Mouse (Mus musculus) heart, embryonic 11.5 days (tissue): ENCODE measurements at regions not wholly inside any gene's neighbourhood (a gene's known extent, or its start where the extent isn't known, plus 50 kb on each side); places are given as distances from the start of the nearest gene placed in this dataset.

Experiments used
- ATAC-seq: fragments of 200-750 bp; cut with Nextera tagmentation; replicated peaks from 2 replicates; pipeline ENCODE4 v1.8.0; 2017; ENCODE audit warnings: moderate library complexity; ENCODE audit not compliant: insufficient number of reproducible peaks, low FRiP score, low TSS enrichment
- H3K27ac ChIP-seq: fragments of 300-500 bp; sonication (generic); 2 replicates; pipeline ENCODE4 v1.5.1; 2014; ENCODE audit warnings: mild to moderate bottlenecking, low read depth, low read length
- H3K27me3 ChIP-seq: fragments of 300-500 bp; sonication (generic); 2 replicates; pipeline ENCODE4 v1.6.1; 2014; ENCODE audit warnings: mild to moderate bottlenecking, low read length, mixed read lengths; ENCODE audit not compliant: control insufficient read depth, insufficient read depth
- H3K36me3 ChIP-seq: fragments of 300-500 bp; sonication (generic); 2 replicates; pipeline ENCODE4 v1.6.1; 2014; ENCODE audit warnings: mild to moderate bottlenecking, low read length, moderate library complexity, mixed read lengths; ENCODE audit not compliant: control insufficient read depth, insufficient read depth
- H3K4me1 ChIP-seq: fragments of 300-500 bp; sonication (generic); 2 replicates; pipeline ENCODE4 v1.6.1; 2014; ENCODE audit warnings: low read length; ENCODE audit not compliant: control insufficient read depth, insufficient read depth
- H3K4me2 ChIP-seq: fragments of 300-500 bp; sonication (generic); 2 replicates; pipeline ENCODE4 v1.6.1; 2014; ENCODE audit warnings: mild to moderate bottlenecking, moderate library complexity
- H3K4me3 ChIP-seq: fragments of 300-500 bp; sonication (generic); 2 replicates; pipeline ENCODE4 v1.5.1; 2014; ENCODE audit warnings: low read depth, low read length
- H3K9ac ChIP-seq: fragments of 300-500 bp; sonication (generic); 2 replicates; pipeline ENCODE4 v1.6.1; 2014; ENCODE audit warnings: mild to moderate bottlenecking, low read depth, low read length, moderate library complexity
- H3K9me3 ChIP-seq: fragments of 300-500 bp; sonication (generic); replicated peaks from 2 replicates; pipeline ENCODE4 v1.6.1; 2016; ENCODE audit warnings: low read length; ENCODE audit not compliant: control insufficient read depth
- WGBS: fragments of 180-500 bp; shearing (Covaris S2); extraction: QIAGEN DNeasy Blood & Tissue Kit; methylation state at CpG from one replicate; pipeline ENCODE4 v1.1.7; 2014; ENCODE audit not compliant: insufficient replicate concordance; 5-methylcytosine and 5-hydroxymethylcytosine counted together

DNA sequence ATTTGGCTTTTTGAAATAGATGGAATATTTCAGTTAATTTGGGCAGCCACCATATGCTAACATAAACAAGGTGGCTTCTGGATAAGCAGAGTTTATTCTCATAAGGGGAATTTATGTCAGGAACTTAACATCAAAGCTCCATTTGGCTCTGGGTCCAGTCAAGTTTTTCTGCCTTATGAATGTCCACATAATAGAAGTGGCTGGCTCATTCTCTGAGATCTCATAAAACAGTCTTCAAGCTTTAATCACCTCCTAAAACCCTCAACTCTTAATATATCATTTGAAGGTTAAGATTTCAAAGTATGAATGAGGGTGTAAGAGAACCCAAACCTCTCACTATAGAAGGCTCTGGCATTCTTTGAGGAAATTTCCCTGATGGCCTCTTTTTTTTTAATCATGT lies 1361.0 kb downstream of the Efna5 start:
- Histone ChIP-seq H3K4me2 (no peak overlapping the region), H3K4me1 (no peaks in the 10 kb centered on the region), H3K9me3 (no peaks in the 10 kb centered on the region), H3K27ac (no peak overlapping the region), H3K27me3 (no peaks in the 10 kb centered on the region), H3K36me3 (no peaks in the 10 kb centered on the region), H3K4me3 (no peak overlapping the region), H3K9ac (no peak overlapping the region)
- no peak for ATAC-seq

DNA sequence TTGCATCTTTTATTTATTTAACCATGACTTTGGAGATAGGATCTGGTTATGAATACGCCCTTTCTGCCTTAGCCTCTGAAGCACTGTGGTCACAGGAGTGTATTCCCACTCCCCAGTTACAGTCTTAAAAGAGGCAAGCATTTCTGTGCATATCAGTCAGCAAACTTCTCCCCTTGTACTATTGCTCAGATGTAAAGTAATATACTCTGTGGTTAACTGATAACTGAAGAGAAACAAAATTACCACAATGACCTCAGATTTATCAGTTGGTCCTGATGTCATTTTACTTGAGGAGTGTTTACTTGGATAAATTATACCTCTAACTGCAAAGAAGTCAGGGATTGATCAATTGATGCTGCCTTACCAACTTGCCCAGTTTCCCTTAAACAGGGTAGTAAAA lies 1366.1 kb downstream of the Efna5 start:
- H3K36me3 ChIP-seq, result no peaks in the 10 kb centered on the region
- ATAC-seq, result no peak
- H3K4me3 ChIP-seq, result no peak overlapping the region
- no peaks in the 10 kb centered on the region for H3K27me3 ChIP-seq
- no peak overlapping the region for H3K9ac ChIP-seq
- no peaks in the 10 kb centered on the region for H3K9me3 ChIP-seq
- H3K4me1 ChIP-seq, result no peaks in the 10 kb centered on the region
- H3K4me2 ChIP-seq, result no peak overlapping the region
- no peak overlapping the region for H3K27ac ChIP-seq
- WGBS, result 85% methylated on average over 1 of the region's 1 CpGs

DNA sequence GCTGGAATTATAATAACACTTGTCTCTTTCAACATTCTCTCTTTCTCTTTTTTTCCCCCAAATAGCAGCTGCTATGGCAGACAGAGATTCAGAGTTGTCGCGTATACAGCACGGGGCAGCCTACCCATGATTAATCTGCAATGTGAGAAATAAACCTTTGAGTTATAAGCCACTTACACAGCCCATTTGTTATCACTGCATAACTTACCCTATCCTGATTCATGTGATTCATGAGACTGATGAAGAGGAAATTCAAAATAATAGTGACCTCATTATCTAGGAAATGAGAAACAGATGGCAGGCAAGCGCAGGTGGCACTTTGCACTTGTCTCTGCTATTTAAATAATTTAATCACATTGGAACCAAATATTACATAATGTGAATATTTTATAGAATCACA lies 1367.7 kb downstream of the Efna5 start:
- Histone ChIP-seq H3K4me1 (no peaks in the 10 kb centered on the region), H3K27me3 (no peaks in the 10 kb centered on the region), H3K4me2 (no peak overlapping the region), H3K9me3 (no peaks in the 10 kb centered on the region), H3K4me3 (no peak overlapping the region), H3K36me3 (no peaks in the 10 kb centered on the region), H3K9ac (no peak overlapping the region), H3K27ac (no peak overlapping the region)
- no peak for ATAC-seq
- 63% methylated on average over 4 of the region's 4 CpGs for WGBS

DNA sequence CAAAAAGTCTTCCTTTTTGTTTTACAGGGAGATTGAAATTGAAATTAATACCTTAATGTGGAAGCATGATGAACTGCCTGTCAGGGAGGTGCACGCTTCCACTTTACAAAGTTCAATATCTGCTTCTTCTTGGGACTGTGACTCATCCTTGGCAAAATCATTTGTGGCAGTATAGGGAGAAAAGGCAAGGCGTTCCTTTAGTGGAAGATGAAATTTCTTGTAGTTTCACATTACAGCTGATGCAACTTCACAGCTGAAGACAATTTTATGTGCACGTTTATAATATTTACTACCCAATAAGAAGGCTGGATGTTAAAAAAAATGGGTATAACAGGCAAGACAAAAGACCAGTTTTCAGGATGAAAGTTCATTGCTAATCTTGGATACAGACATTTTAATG lies 1385.9 kb downstream of the Efna5 start:
- WGBS, result 64% methylated on average over 3 of the region's 3 CpGs
- no peaks in the 10 kb centered on the region for H3K9me3 ChIP-seq
- no peak for ATAC-seq
- no peak overlapping the region for H3K4me3 ChIP-seq
- no peaks in the 10 kb centered on the region for H3K36me3 ChIP-seq
- no peak overlapping the region for H3K9ac ChIP-seq
- no peak overlapping the region for H3K27ac ChIP-seq
- H3K4me1 ChIP-seq, result no peaks in the 10 kb centered on the region
- no peaks in the 10 kb centered on the region for H3K27me3 ChIP-seq
- no peak overlapping the region for H3K4me2 ChIP-seq

DNA sequence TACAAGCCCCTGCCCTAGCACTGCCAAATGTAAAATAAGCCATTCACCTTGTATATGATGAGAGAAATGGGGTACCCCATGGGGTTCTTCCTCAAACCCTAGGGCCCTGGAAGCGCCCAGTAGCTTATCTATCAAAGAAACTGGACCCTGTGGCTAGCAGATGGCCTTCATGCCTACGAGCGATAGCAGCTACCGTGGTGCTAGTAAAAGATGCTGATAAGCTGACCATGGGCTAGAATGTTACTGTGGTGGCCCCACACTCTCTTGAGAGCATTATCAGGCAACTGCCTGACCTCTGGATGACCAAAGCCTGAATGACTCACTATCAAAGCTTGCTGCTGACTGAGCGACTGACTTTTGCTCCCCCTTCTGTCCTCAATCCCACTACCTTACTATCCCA lies 1403.7 kb downstream of the Efna5 start:
- H3K9ac ChIP-seq, result no peak overlapping the region
- H3K36me3 ChIP-seq, result no peaks in the 10 kb centered on the region
- no peak for ATAC-seq
- no peak overlapping the region for H3K27ac ChIP-seq
- H3K4me2 ChIP-seq, result no peak overlapping the region
- H3K4me1 ChIP-seq, result no peaks in the 10 kb centered on the region
- WGBS, result 60% methylated on average over 5 of the region's 5 CpGs
- no peak overlapping the region for H3K4me3 ChIP-seq
- peaks cover 25% of the 10 kb centered on the region for H3K9me3 ChIP-seq
- no peaks in the 10 kb centered on the region for H3K27me3 ChIP-seq

DNA sequence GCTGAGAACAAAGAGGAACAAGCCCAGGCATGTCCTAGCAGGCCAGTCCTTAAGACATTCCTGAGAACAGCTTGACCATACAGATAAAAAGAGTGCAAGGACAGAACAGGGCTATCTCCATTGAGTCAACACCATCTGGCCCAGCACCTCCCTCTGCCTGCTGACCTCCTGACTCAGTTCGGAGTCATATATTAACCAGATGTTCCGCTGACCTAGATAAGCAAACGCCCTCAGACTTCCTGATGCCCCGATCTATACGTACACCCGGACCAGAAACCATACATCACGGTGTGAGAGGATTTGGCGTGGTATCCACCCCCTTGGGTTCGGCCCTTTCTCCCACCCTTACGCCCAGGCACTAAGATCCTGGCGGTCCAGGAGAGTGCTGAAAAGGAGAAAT lies 1406.7 kb downstream of the Efna5 start:
- H3K36me3 ChIP-seq, result no peaks in the 10 kb centered on the region
- peak; percentile 84 for ATAC-seq
- H3K9me3 ChIP-seq, result peaks cover 7% of the 10 kb centered on the region
- no peak overlapping the region for H3K27ac ChIP-seq
- H3K4me1 ChIP-seq, result no peaks in the 10 kb centered on the region
- no peak overlapping the region for H3K9ac ChIP-seq
- WGBS, result 70% methylated on average over 11 of the region's 11 CpGs
- H3K4me2 ChIP-seq, result no peak overlapping the region
- no peaks in the 10 kb centered on the region for H3K27me3 ChIP-seq
- H3K4me3 ChIP-seq, result no peak overlapping the region

DNA sequence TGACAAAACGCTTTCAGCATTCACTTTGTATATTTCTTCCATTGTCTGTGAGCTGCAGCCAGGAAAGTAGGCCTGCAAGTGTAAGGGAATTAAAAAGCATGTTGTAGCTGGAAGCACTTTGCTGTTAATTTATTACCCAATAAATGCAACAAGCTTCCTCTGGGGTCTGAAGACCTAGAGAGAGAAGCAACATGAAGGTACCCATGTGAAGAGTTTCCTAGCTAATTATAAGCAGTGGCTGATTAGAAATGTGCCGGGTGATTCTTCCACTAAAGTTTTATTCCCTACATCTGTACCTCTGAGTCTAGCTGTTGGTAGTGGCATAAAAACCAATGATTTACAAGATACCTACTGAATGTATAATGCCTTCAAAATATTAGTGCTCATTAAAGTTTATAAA lies 1428.2 kb downstream of the Efna5 start:
- no peaks in the 10 kb centered on the region for H3K27me3 ChIP-seq
- H3K4me2 ChIP-seq, result no peak overlapping the region
- WGBS, result 69% methylated on average over 2 of the region's 2 CpGs
- no peak overlapping the region for H3K9ac ChIP-seq
- no peaks in the 10 kb centered on the region for H3K4me1 ChIP-seq
- no peak overlapping the region for H3K27ac ChIP-seq
- no peak overlapping the region for H3K4me3 ChIP-seq
- H3K9me3 ChIP-seq, result no peaks in the 10 kb centered on the region
- no peaks in the 10 kb centered on the region for H3K36me3 ChIP-seq
- no peak for ATAC-seq

DNA sequence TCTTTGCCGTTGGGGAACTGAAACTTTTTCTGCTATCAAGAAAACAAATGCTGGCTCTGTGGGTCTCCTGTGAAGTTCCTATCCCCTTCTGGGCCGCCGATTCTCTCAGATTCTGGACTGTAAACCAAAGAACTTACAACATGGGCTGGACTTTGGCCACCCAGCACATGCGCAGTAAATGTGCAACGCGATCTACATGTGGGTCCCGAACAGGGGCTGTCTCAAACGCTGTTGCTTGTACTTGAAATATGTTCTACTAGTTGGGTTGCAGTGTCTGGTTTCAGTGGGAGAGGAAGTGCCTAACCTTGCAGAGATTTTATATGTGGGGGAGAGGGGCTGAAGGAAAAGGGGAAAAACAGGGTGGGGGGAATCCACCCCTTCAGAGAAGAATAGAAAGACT lies 1454.3 kb downstream of the Efna5 start:
- H3K4me1 ChIP-seq, result no peaks in the 10 kb centered on the region
- ATAC-seq, result no peak

More for the DNA sequence above, 1454.3 kb downstream of the Efna5 start:
- Histone ChIP-seq H3K9me3 (no peaks in the 10 kb centered on the region), H3K27ac (no peak overlapping the region), H3K9ac (no peak overlapping the region), H3K4me2 (no peak overlapping the region), H3K36me3 (no peaks in the 10 kb centered on the region), H3K4me3 (no peak overlapping the region), H3K27me3 (no peaks in the 10 kb centered on the region)
- WGBS, result 80% methylated on average over 8 of the region's 8 CpGs
